Mouse (Mus musculus) erythroblast, embryonic 14.5 days (primary cell): ENCODE results near the gene Myh9. TPM values are rescaled to one million over a fixed set of nuclear protein-coding genes. Genes with fewer than 3 reads are reported as not detected.

Experiments used
- H3K27me3 ChIP-seq: 2 replicates; pipeline ENCODE4 v1.6.1; 2012; ENCODE audit warnings: inconsistent platforms; ENCODE audit not compliant: control insufficient read depth
- H3K36me3 ChIP-seq: 2 replicates; pipeline ENCODE4 v1.6.1; 2012; ENCODE audit warnings: mild to moderate bottlenecking, inconsistent platforms; ENCODE audit not compliant: control insufficient read depth
- H3K4me1 ChIP-seq: 2 replicates; pipeline ENCODE4 v1.6.1; 2012; ENCODE audit warnings: inconsistent platforms; ENCODE audit not compliant: control insufficient read depth
- H3K4me3 ChIP-seq: replicated peaks from 2 replicates; pipeline ENCODE3; 2012; ENCODE audit warnings: moderate library complexity, mild to moderate bottlenecking, inconsistent platforms
- H3K9me3 ChIP-seq: 2 replicates; pipeline ENCODE4 v1.6.1; 2012; ENCODE audit warnings: low read length, inconsistent platforms, mixed read lengths; ENCODE audit not compliant: control insufficient read depth
- GATA1 ChIP-seq: IDR thresholded peaks from 2 replicates; pipeline ENCODE4 v1.6.1; 2012; ENCODE audit warnings: low read length, inconsistent platforms, mixed read lengths
- TAL1 ChIP-seq: IDR thresholded peaks from 3 replicates; pipeline ENCODE4 v1.6.1; 2012; ENCODE audit warnings: low read length, inconsistent platforms, mixed read lengths
- polyA plus RNA-seq: library from polyadenylated mRNA; stranded (reverse); fragments of >175 nt; gene quantifications from 2 replicates; pipeline ENCODE4 v1.2.3, GENCODE M21; 2012

Gene Myh9
- polyA plus RNA-seq, 1 experiment, result 10.4 TPM

DNA sequence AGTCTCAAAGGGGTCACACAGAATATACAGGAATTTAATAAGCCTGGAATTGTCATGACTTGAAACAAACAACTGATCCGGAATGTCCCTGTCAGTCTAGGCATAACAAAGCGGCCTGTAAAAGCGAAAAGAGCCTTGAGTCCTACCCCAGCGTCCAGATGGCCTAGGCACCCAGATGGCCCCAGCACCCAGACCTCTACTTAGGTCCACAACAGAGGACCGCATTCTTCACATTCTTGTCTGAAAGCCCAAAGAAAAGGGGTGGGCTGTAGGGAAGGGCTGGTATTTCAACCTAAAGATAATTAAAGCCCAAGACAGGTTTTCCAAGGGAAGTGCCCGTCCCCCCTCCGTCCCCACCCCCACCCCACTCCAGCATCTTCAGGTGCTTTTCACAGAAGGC lies 14.6 kb downstream of the Myh9 start:
- TF ChIP-seq GATA1 (no peak), TAL1 (no peak)
- H3K36me3 ChIP-seq, result peaks cover 79% of the 10 kb centered on the region
- H3K4me1 ChIP-seq, result peaks cover 40% of the 10 kb centered on the region
- no peaks in the 10 kb centered on the region for H3K27me3 ChIP-seq
- no peaks in the 10 kb centered on the region for H3K9me3 ChIP-seq
- no peak overlapping the region for H3K4me3 ChIP-seq

DNA sequence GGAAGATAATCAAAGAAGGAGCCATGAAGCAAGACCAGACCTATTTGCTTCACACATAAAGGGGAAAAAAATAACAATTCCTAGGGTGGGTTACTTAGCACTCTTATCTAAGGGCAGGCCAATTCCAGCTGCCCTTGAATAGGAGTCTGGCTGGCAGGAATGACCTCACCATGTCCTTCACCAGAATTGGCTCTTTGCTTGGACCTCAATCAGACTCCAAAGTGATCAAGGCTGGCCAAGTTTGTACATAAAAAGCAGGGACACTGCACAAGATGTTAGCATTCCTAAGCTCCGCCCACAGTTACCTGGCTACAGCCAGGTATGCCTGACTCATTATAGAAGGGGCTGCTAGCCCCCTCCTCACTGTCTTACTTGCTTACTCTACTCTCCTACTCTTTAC lies 16.6 kb downstream of the Myh9 start:
- Histone ChIP-seq H3K4me1 (peaks cover 50% of the 10 kb centered on the region), H3K9me3 (no peaks in the 10 kb centered on the region), H3K36me3 (peaks cover 75% of the 10 kb centered on the region), H3K27me3 (no peaks in the 10 kb centered on the region), H3K4me3 (no peak overlapping the region)
- no peak for TF ChIP-seq GATA1
- no peak for TF ChIP-seq TAL1

DNA sequence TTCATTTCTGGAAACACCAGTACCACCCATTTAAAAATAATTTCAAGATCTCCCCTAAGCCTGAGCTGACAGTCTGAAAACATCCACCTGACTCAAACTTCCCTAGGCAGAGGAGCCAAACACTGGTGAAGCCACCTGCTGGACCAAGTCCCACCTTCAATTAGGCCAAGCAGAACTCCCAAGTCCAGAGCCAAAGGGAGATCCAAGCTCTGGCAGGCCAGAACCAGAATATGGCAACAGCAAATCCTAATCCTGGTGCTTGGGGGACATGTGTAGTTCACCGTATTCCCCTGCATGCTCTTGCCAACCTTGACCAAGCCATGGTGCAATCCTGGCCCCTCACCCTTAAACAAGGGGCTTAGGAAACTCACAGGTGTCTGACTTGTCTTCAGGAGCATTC lies 17.7 kb downstream of the Myh9 start:
- H3K36me3 ChIP-seq, result peaks cover 75% of the 10 kb centered on the region

DNA sequence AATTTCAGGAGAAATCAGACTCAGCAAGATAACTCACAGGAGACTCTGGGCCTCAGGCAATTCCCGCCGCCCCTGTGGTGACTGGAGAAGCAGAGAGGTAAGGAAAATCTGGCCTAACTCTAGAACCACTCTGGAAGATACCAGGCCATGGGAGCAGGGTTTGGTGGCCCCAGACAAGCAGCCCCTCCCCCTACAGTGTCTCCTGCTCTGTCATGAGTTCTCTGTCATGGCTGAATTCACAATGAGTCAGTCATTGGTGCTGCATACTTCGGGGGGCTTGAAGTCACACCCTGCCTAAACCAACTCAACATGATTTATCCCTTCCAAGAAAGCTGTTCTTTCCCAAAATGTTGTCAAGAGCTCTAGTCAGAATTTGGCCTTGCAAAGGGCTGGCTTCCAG lies 18.3 kb downstream of the Myh9 start:
- Histone ChIP-seq H3K4me1 (peaks cover 53% of the 10 kb centered on the region), H3K27me3 (no peaks in the 10 kb centered on the region), H3K36me3 (peaks cover 77% of the 10 kb centered on the region), H3K9me3 (no peaks in the 10 kb centered on the region), H3K4me3 (no peak overlapping the region)
- TF ChIP-seq TAL1 (no peak), GATA1 (no peak)

More for the DNA sequence above, 17.7 kb downstream of the Myh9 start:
- H3K4me3 ChIP-seq, result no peak overlapping the region
- no peaks in the 10 kb centered on the region for H3K27me3 ChIP-seq
- TF ChIP-seq GATA1, result no peak
- TF ChIP-seq TAL1, result no peak
- no peaks in the 10 kb centered on the region for H3K9me3 ChIP-seq
- H3K4me1 ChIP-seq, result peaks cover 50% of the 10 kb centered on the region

DNA sequence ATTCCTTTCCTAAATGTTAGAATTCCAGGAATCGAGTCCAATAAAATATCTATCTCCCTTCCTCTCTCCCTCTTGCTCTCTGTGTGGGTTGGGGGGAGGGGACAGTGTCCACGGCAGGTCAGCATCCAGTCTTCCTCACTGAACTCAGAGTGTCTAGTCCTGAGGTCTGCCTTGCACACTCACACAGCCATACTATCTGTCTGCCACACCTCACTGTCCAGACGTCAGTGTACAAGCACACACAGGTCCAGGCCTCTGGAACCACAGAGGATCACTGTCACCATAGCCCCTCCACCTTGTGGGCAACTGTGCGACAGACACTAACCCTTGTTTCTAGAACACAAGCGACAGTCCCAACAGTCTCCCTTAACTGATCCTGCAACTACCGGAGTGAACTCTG lies 18.8 kb downstream of the Myh9 start:
- Histone ChIP-seq H3K9me3 (no peaks in the 10 kb centered on the region), H3K27me3 (no peaks in the 10 kb centered on the region), H3K36me3 (peaks cover 76% of the 10 kb centered on the region), H3K4me3 (no peak overlapping the region), H3K4me1 (peaks cover 53% of the 10 kb centered on the region)
- TF ChIP-seq TAL1 (no peak), GATA1 (no peak)

DNA sequence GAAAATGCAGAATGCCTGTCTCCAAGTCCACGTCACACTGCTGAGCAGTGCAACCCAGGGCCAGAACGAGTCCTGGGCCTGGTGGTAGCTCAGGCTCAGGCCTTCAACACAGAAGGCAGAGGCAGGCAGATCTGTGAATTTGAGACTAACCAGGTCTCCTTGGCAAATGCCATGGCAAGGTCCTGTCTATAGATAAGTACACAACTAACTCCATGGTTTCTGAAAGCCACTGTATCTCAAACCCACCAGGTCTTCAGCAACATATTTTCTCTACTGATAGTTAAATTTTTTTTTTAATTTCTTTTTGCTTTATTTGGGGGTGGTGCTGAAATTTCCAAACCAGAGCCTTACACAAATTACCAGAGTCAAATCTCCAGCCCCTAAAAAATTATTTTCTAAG lies 19.3 kb downstream of the Myh9 start:
- TF ChIP-seq TAL1, result no peak
- no peak for TF ChIP-seq GATA1
- Histone ChIP-seq H3K27me3 (no peaks in the 10 kb centered on the region), H3K4me3 (no peak overlapping the region), H3K36me3 (peaks cover 71% of the 10 kb centered on the region), H3K4me1 (peaks cover 49% of the 10 kb centered on the region), H3K9me3 (no peaks in the 10 kb centered on the region)

DNA sequence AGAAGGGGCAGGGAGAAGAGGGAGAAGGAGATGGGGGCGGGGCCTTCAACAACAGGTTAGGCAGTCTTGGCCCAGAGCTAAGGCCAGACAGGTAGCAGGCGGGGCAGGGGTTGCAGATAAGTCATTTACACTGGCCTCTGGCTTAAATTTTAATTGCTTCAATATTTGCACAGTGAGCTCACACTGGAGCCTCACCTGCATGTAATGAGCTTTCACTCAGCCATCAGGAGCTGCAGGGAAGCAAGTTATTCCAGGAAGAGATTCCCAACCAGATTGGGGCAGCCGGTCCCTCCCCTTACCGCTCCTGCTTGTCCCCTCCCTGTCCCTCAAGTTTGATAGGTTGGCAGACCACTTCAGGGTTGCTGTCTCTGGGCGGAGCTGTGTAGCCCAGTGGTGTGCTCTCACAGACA lies 19.9 kb downstream of the Myh9 start:
- H3K36me3 ChIP-seq, result peaks cover 70% of the 10 kb centered on the region
- no peaks in the 10 kb centered on the region for H3K27me3 ChIP-seq
- TF ChIP-seq TAL1, result no peak
- H3K4me3 ChIP-seq, result no peak overlapping the region
- no peaks in the 10 kb centered on the region for H3K9me3 ChIP-seq
- H3K4me1 ChIP-seq, result peaks cover 51% of the 10 kb centered on the region

DNA sequence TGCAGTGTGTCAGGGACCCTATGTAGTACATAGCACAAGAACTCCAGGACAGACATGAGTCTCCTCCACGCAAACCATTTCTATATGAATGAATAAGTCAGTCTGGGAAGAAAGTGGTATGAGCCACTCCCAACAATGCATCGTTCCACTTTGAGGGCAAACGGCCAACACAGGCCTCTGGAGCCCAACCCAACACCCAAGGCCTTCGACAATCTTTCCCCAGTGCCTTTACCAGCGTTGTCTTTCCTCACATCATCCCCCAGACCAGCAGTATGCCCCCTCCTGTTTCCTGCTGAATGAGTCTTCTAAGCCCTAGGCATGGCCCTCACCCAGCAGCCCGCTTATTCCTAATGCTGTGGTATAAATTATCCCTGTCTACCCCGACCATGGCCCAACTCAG lies 20.6 kb downstream of the Myh9 start:
- Histone ChIP-seq H3K4me1 (peaks cover 54% of the 10 kb centered on the region), H3K4me3 (no peak overlapping the region)

DNA sequence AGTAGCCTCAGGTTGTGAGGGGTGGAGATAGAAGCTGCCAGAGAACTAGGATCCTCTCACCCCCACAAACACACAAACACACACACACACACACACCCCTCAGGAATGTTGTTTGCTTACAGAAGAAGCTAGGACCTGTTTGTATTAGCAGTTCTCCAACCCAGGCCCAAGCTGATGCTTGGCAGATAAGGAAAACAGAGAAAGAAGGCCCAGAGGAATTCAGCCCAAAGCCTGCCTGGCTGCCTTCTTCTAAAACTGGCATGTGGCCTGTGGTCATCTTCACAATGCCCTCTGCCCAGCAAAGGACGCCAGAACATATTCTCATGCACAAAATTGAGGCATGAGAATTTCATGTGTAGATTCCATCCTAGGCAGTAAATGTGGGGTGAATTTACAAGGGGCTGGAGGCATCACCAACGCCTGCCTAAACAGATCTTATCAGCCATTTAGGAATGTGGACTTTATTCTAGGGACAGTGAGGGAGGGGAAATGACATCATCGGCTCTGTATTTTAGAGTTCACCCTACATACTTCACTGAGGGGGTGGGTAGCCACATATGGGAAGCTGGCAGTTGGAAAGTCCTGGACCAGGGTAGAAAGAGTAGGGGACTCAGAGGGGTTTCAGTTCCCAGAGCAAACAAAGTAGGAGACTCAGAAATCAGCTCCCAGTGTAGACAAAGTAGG lies 21.4 kb downstream of the Myh9 start:
- no peaks in the 10 kb centered on the region for H3K9me3 ChIP-seq
- H3K4me3 ChIP-seq, result no peak overlapping the region
- peaks cover 58% of the 10 kb centered on the region for H3K4me1 ChIP-seq
- no peaks in the 10 kb centered on the region for H3K27me3 ChIP-seq
- peaks cover 61% of the 10 kb centered on the region for H3K36me3 ChIP-seq
- TF ChIP-seq TAL1 (no peak), GATA1 (no peak)

More for the DNA sequence above, 20.6 kb downstream of the Myh9 start:
- no peak for TF ChIP-seq TAL1
- no peak for TF ChIP-seq GATA1
- Histone ChIP-seq H3K9me3 (no peaks in the 10 kb centered on the region), H3K36me3 (peaks cover 65% of the 10 kb centered on the region), H3K27me3 (no peaks in the 10 kb centered on the region)

DNA sequence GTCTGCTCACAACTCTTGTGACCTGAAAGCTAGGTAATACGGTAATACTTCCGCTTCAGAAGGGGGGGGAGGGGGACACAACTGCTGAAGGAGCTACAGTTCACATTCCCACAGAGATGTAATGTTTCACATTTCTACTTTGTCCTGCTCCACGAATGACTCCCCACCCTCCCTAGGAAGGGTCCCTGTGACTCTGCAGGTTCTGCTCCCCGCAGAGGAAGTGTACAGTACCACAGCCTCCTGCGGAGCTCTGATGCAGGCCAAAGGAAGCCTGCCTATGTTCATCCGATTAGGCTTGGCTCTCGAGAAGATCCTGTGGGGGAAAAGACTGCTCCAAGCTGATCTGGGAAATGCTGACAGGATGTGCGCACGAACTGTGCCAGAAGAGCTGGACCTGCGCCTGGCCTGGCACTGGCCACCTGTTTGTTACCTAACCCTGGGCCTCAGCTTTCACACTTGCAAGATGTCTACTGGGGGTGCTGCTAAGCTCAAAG lies 22.0 kb downstream of the Myh9 start:
- H3K9me3 ChIP-seq, result no peaks in the 10 kb centered on the region
- no peak overlapping the region for H3K4me3 ChIP-seq
- H3K27me3 ChIP-seq, result no peaks in the 10 kb centered on the region
- TF ChIP-seq GATA1 (no peak), TAL1 (no peak)
- H3K36me3 ChIP-seq, result peaks cover 54% of the 10 kb centered on the region
- peaks cover 56% of the 10 kb centered on the region for H3K4me1 ChIP-seq
